Mouse (Mus musculus) myocyte (in vitro differentiated cells): Measurements from ENCODE around the gene Hspg2. TPM values are rescaled to one million over a fixed set of nuclear protein-coding genes. Genes with fewer than 3 reads are reported as not detected.

Experiments
- H3K27me3 ChIP-seq: one replicate; pipeline ENCODE4 v1.6.1; 2011; ENCODE audit not compliant: control insufficient read depth, insufficient read depth, insufficient read length
- H3K36me3 ChIP-seq: one replicate; pipeline ENCODE4 v1.6.1; 2011; ENCODE audit not compliant: control insufficient read depth, insufficient read depth
- H3K4me2 ChIP-seq: one replicate; pipeline ENCODE4 v1.6.1; 2011; ENCODE audit warnings: low read depth, control low read depth
- H3K4me3 ChIP-seq: one replicate; pipeline ENCODE4 v1.5.1; 2011; ENCODE audit warnings: mild to moderate bottlenecking, control low read depth, moderate library complexity
- H3K79me2 ChIP-seq: one replicate; pipeline ENCODE4 v1.6.1; 2011; ENCODE audit not compliant: control insufficient read depth, insufficient read depth
- H3ac ChIP-seq: one replicate; pipeline ENCODE4 v1.6.1; 2011; ENCODE audit not compliant: control insufficient read depth, insufficient read length
- CEBPB ChIP-seq: IDR thresholded peaks from 2 replicates; pipeline ENCODE4 v1.6.1; 2011; ENCODE audit warnings: mild to moderate bottlenecking, moderate library complexity; ENCODE audit not compliant: poor library complexity, insufficient read depth, severe bottlenecking
- E2F4 ChIP-seq: IDR thresholded peaks from one replicate; pipeline ENCODE4 v1.6.1; 2011; ENCODE audit warnings: mild to moderate bottlenecking, control low read depth, moderate library complexity; ENCODE audit not compliant: insufficient read depth
- MAX ChIP-seq: IDR thresholded peaks from one replicate; pipeline ENCODE4 v1.6.1; 2011; ENCODE audit warnings: low read depth, mild to moderate bottlenecking, control low read depth
- MYOD1 ChIP-seq, 3 experiments: IDR thresholded peaks; one replicate each; pipeline ENCODE4 v1.6.1; 2011; ENCODE audit warnings: control low read depth in 2 of 3, low read depth in 2 of 3, mild to moderate bottlenecking in 2 of 3, moderate library complexity in 1 of 3; ENCODE audit not compliant: insufficient read length in 2 of 3, control insufficient read depth in 1 of 3
- MYOG ChIP-seq, 3 experiments: IDR thresholded peaks; one replicate each; pipeline ENCODE4 v1.6.1; 2011; ENCODE audit warnings: control low read depth in 2 of 3, low read depth in 2 of 3, mild to moderate bottlenecking in 2 of 3; ENCODE audit not compliant: insufficient read length in 2 of 3, control insufficient read depth in 1 of 3, insufficient read depth in 1 of 3
- POLR2A ChIP-seq: IDR thresholded peaks from one replicate; pipeline ENCODE4 v1.6.1; 2011; ENCODE audit warnings: low read depth, mild to moderate bottlenecking, control low read depth, moderate library complexity; ENCODE audit not compliant: insufficient read length
- POLR2AphosphoS2 ChIP-seq: IDR thresholded peaks from one replicate; pipeline ENCODE4 v1.6.1; 2011; ENCODE audit warnings: low read depth, control low read depth; ENCODE audit not compliant: insufficient read length
- REST ChIP-seq: IDR thresholded peaks from one replicate; pipeline ENCODE4 v1.6.1; 2011; ENCODE audit warnings: mild to moderate bottlenecking, control low read depth, moderate library complexity; ENCODE audit not compliant: insufficient read depth, insufficient read length
- SRF ChIP-seq: IDR thresholded peaks from one replicate; pipeline ENCODE4 v1.6.1; 2011; ENCODE audit warnings: low read depth; ENCODE audit not compliant: control insufficient read depth, insufficient read length
- TCF12 ChIP-seq: IDR thresholded peaks from one replicate; pipeline ENCODE4 v1.6.1; 2011; ENCODE audit warnings: mild to moderate bottlenecking, control low read depth; ENCODE audit not compliant: poor library complexity, insufficient read depth, severe bottlenecking
- TCF3 ChIP-seq: IDR thresholded peaks from one replicate; pipeline ENCODE4 v1.6.1; 2011; ENCODE audit warnings: low read depth, control low read depth; ENCODE audit not compliant: insufficient read length
- USF1 ChIP-seq: IDR thresholded peaks from one replicate; pipeline ENCODE4 v1.6.1; 2011; ENCODE audit warnings: low read depth, mild to moderate bottlenecking, control low read depth, moderate library complexity
- polyA plus RNA-seq: library from polyadenylated mRNA; unstranded; fragments of >200 nt; fragmentation: generic; extraction: Trizol; gene quantifications from one replicate; pipeline ENCODE4 v1.2.1, GENCODE M21; 2012; ENCODE audit warnings: missing spikeins

Gene Hspg2
- polyA plus RNA-seq, 1 experiment: 209 TPM

DNA sequence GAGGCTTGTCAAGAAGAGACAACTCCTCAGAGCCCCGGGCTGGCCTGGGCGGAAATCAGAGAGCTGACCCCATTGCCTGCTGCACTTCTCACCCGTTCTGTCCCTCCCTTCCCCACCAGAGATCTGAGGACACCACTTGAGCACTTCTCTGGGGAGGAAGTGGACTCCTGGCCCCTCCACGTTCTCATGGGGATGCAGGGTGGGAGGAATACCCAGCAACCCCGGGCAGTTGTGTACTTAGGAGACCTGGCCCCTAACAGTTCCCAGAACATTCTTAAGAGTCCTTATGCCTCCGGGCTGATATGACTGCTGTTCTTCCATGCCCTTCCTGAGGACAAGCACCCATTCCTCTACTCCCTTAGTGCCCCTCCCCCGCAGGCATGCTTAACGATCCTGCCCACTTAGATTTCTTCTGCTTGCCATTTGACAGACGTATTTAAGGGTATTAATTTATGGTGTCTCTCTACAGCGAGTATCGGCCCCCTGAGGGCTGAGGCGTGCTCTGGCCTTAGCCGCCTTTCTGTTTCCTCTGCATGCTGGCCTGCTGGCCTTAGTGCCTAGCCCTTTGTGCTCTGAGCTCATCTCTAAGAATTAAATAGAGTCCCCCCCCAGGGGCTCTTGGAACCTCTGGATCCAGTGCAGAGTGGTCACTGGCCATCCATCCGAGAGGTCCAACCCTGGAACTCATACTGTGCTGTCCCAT, 16.8 kb downstream of the Hspg2 start:
- peak overlapping the region; percentile 79 for H3K4me2 ChIP-seq
- no peak overlapping the region for H3ac ChIP-seq
- H3K79me2 ChIP-seq: peaks cover 78% of the 10 kb centered on the region
- H3K36me3 ChIP-seq: peaks cover under 1% of the 10 kb centered on the region
- H3K4me3 ChIP-seq: no peak overlapping the region
- H3K27me3 ChIP-seq: no peaks in the 10 kb centered on the region
- TF ChIP-seq POLR2A (no peak), MYOG (IDR thresholded peaks at IDR 0.05; ENCODE audit: control insufficient read depth in 1 of 3, insufficient read depth in 1 of 3, insufficient read length in 2 of 3, low read depth in 2 of 3) (no peak), POLR2AphosphoS2 (no peak), REST (no peak), E2F4 (no peak)

DNA sequence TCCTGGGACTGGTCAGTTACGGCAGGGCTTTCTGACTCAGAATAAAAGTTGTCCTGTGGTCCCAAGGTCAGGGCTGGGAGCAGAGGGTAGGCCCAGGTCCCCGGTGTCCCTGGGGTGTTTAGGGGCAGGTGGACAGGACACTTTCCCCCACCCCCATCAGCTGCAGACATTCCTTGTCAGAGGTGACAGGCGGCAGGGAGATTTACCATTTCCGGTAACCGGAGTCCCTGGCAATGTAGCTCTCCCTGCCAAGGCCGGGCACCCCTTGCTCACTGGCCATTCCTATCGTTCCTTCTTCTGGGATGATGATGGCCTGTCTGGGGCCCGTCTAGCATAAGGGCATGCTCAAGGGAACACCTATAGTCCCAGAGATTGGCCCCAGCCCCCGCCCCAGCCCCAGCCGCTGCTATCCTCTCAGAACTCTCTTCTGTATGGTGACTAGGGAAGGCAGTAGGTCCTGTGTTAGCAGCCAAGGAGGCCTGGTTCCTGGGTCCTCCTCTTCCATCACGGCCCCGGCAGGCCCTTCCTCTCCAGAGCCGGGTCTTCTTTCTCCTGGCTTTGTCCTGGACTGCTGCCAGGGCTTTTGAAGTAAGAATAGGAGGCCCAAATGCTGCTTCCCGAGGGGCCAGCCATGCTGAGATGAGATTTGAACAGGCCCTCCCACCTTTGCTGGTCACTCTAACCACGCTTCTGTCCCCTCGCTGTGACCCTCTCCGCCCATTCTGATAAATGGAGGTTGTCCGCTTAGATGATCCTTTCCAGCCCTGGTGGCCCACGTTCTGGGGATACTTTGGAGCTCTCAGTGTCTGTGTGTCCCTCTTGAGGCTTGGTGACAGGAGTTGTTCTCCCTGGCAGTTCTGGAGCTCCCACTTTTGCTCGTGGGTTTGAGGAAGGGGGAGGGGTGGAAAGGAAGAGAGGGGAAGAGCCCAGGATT, 17.8 kb downstream of the Hspg2 start:
- no peak overlapping the region for H3K4me3 ChIP-seq

DNA sequence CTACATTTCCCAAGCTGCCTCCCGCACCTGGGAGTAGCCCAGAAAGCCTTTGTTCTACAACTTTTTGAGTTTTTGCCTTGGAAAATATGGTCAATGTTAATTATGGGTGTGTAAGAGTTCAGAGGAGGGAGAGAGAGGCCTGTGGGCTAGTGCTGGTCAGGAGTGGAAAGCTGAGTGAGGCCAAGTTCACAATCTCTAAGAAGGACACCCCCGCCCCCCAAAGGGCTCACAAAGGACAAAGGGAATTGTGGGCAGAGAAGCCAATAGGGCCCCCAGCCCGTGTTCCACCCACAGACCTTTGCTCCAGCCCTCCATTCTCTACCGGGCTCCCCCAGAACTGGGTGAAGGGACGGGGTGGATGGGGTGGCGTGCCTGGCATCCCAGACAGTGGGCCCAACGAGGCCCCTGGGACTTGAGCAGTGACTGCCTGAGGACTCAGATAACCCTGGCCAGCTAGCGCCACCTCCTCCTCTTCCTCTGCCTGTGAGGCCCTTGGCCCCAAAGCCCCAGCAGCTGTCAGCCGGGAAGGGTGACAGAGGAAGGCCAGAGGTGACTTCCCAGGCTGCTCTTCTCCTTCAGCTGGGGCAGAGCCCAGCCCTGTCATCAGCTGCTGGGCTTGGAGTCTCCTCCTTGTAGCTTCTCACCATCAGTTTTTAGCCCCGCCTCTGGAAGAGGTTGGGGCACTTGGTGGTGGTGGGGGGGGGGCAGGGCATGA, 18.9 kb downstream of the Hspg2 start:
- Histone ChIP-seq H3K36me3 (peaks cover 6% of the 10 kb centered on the region), H3K79me2 (peaks cover 74% of the 10 kb centered on the region), H3K27me3 (no peaks in the 10 kb centered on the region), H3K4me2 (peak overlapping the region; percentile 79), H3K4me3 (no peak overlapping the region), H3ac (no peak overlapping the region)
- peak; percentile 41 for TF ChIP-seq POLR2A
- no peak for TF ChIP-seq SRF
- TF ChIP-seq POLR2AphosphoS2: peak; percentile 28
- TF ChIP-seq TCF12: peak; percentile 43
- peak; percentile 63 to 90 (median 63) for TF ChIP-seq MYOG (IDR thresholded peaks at IDR 0.05; ENCODE audit: control insufficient read depth in 1 of 3, insufficient read depth in 1 of 3, insufficient read length in 2 of 3, low read depth in 2 of 3)
- peak; percentile 14 to 86 (median 80) for TF ChIP-seq MYOD1 (IDR thresholded peaks at IDR 0.05; ENCODE audit: control insufficient read depth in 1 of 3, insufficient read length in 2 of 3, low read depth in 2 of 3)

More for the DNA sequence above, 17.8 kb downstream of the Hspg2 start:
- H3ac ChIP-seq: no peak overlapping the region
- peaks cover 6% of the 10 kb centered on the region for H3K36me3 ChIP-seq
- H3K79me2 ChIP-seq: peaks cover 75% of the 10 kb centered on the region
- H3K4me2 ChIP-seq: peak overlapping the region; percentile 79
- H3K27me3 ChIP-seq: no peaks in the 10 kb centered on the region
- TF ChIP-seq CEBPB: no peak
- TF ChIP-seq TCF12: peak; percentile 53
- peak; percentile 1 for TF ChIP-seq POLR2AphosphoS2
- peak in 2 of 3 experiments; percentile 43 to 82 for TF ChIP-seq MYOD1 (IDR thresholded peaks at IDR 0.05; ENCODE audit: control insufficient read depth in 1 of 3, insufficient read length in 2 of 3, low read depth in 2 of 3)
- TF ChIP-seq POLR2A: no peak
- TF ChIP-seq REST: no peak
- no peak for TF ChIP-seq USF1
- no peak for TF ChIP-seq SRF
- TF ChIP-seq MYOG (IDR thresholded peaks at IDR 0.05; ENCODE audit: control insufficient read depth in 1 of 3, insufficient read depth in 1 of 3, insufficient read length in 2 of 3, low read depth in 2 of 3): peak in 1 of 3 experiments; percentile 70
- no peak for TF ChIP-seq E2F4
- peak; percentile 14 for TF ChIP-seq TCF3
- no peak for TF ChIP-seq MAX

DNA sequence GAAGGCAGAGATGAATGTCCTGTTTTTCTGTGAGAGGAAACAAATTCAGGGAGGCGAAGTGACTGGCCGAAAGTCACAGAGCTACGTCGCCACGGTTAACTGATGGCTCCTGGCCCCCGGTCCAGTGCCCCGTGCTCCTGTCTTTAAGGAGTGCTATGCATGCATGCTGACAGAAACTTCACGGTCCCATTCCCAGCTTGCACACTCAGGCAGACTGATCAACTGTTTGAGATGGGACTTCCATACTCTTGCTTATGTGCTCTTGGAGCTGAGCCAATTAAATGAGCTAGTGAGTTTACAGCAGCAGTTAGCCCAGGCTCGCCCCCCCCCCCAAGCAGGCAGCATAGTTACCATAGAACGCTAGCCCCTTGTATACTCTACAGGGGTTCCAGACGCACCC, 19.5 kb downstream of the Hspg2 start:
- peak overlapping the region; percentile 67 for H3K4me2 ChIP-seq
- no peak overlapping the region for H3K4me3 ChIP-seq
- TF ChIP-seq REST (no peak), SRF (no peak), TCF12 (no peak), MYOG (IDR thresholded peaks at IDR 0.05; ENCODE audit: control insufficient read depth in 1 of 3, insufficient read depth in 1 of 3, insufficient read length in 2 of 3, low read depth in 2 of 3) (no peak)

More for the DNA sequence above, 19.5 kb downstream of the Hspg2 start:
- H3K36me3 ChIP-seq: peaks cover 6% of the 10 kb centered on the region
- no peak overlapping the region for H3ac ChIP-seq
- peaks cover 75% of the 10 kb centered on the region for H3K79me2 ChIP-seq
- H3K27me3 ChIP-seq: no peaks in the 10 kb centered on the region
